Mouse (Mus musculus) hindbrain, embryonic 13.5 days (tissue): Measurements from ENCODE around the gene Tmem82. TPM values are rescaled to one million over a fixed set of nuclear protein-coding genes. Genes with fewer than 3 reads are reported as not detected.

ENCODE experiments used
- ATAC-seq: fragments of 200-750 bp; cut with Nextera tagmentation; 2 replicates; pipeline ENCODE4 v1.8.0; 2017; ENCODE audit warnings: moderate TSS enrichment; ENCODE audit not compliant: low FRiP score
- H3K27ac ChIP-seq: fragments of 300-500 bp; sonication (generic); 2 replicates; pipeline ENCODE4 v1.5.1; 2015; ENCODE audit warnings: inconsistent platforms, mild to moderate bottlenecking, moderate library complexity
- H3K27me3 ChIP-seq: fragments of 300-500 bp; sonication (generic); 2 replicates; pipeline ENCODE4 v1.6.1; 2015; ENCODE audit warnings: mild to moderate bottlenecking, inconsistent platforms
- H3K36me3 ChIP-seq: fragments of 300-500 bp; sonication (generic); 2 replicates; pipeline ENCODE4 v1.6.1; 2015; ENCODE audit warnings: mild to moderate bottlenecking, inconsistent platforms
- H3K4me1 ChIP-seq: fragments of 300-500 bp; sonication (generic); replicated peaks from 2 replicates; pipeline ENCODE4 v1.6.1; 2015; ENCODE audit warnings: inconsistent platforms
- H3K4me2 ChIP-seq: fragments of 300-500 bp; sonication (generic); 2 replicates; pipeline ENCODE4 v1.6.1; 2015; ENCODE audit warnings: inconsistent platforms, mild to moderate bottlenecking, moderate library complexity
- H3K4me3 ChIP-seq: fragments of 300-500 bp; sonication (generic); 2 replicates; pipeline ENCODE4 v1.5.1; 2015; ENCODE audit warnings: mild to moderate bottlenecking, inconsistent platforms
- H3K9ac ChIP-seq: fragments of 300-500 bp; sonication (generic); 2 replicates; pipeline ENCODE4 v1.6.1; 2015; ENCODE audit warnings: mild to moderate bottlenecking, inconsistent platforms
- H3K9me3 ChIP-seq: fragments of 300-500 bp; sonication (generic); 2 replicates; pipeline ENCODE4 v1.6.1; 2016; ENCODE audit warnings: inconsistent platforms
- WGBS: fragments of 180-500 bp; shearing (Covaris S2); methylation state at CpG from one replicate; pipeline ENCODE4 v1.1.7; 2015; 5-methylcytosine and 5-hydroxymethylcytosine counted together
- polyA plus RNA-seq: library from polyadenylated mRNA; unstranded; fragments of >200 nt; fragmentation: Nextera tagmentation; extraction: Ambion mirVana; gene quantifications from 2 replicates; pipeline ENCODE4 v1.2.1, GENCODE M21; 2015

The Tmem82 gene
- polyA plus RNA-seq, 1 experiment from 2014 or later, result 0.43 TPM

- no peak overlapping the region for H3K9ac ChIP-seq
- H3K27me3 ChIP-seq, result peaks cover 15% of the 10 kb centered on the region; the same call in 1 of the 2 replicates
- no peaks in the 10 kb centered on the region for H3K36me3 ChIP-seq
- no peaks in the 10 kb centered on the region for H3K9me3 ChIP-seq
- H3K27ac ChIP-seq, result no peak overlapping the region
- H3K4me3 ChIP-seq, result no peak overlapping the region
- H3K4me1 ChIP-seq, result peaks cover 22% of the 10 kb centered on the region
- 83% methylated on average over 4 of the region's 4 CpGs for WGBS
- H3K4me2 ChIP-seq, result no peak overlapping the region
- no peak for ATAC-seq
Measured at GRCm38 (mm10) chr4:141603921-141604320, 14.5 kb downstream of the Tmem82 start.

- WGBS, result 85% methylated on average over 11 of the region's 11 CpGs
- H3K27ac ChIP-seq, result no peak overlapping the region
- no peaks in the 10 kb centered on the region for H3K36me3 ChIP-seq
- no peak overlapping the region for H3K4me3 ChIP-seq
- no peaks in the 10 kb centered on the region for H3K9me3 ChIP-seq
- no peak for ATAC-seq
- H3K4me1 ChIP-seq, result peaks cover 34% of the 10 kb centered on the region
- peaks cover 20% of the 10 kb centered on the region; the same call in 1 of the 2 replicates for H3K27me3 ChIP-seq
- no peak overlapping the region for H3K9ac ChIP-seq
- H3K4me2 ChIP-seq, result no peak overlapping the region
Measured at GRCm38 (mm10) chr4:141602523-141603223, 15.8 kb downstream of the Tmem82 start.

GRCm38 (mm10) chr4:141601148-141601862, 17.1 kb downstream of the Tmem82 start:
- Histone ChIP-seq H3K36me3 (no peaks in the 10 kb centered on the region), H3K9ac (no peak overlapping the region), H3K4me1 (peaks cover 34% of the 10 kb centered on the region), H3K27me3 (peaks cover 20% of the 10 kb centered on the region; the same call in 1 of the 2 replicates), H3K9me3 (no peaks in the 10 kb centered on the region), H3K4me2 (no peak overlapping the region), H3K27ac (no peak overlapping the region), H3K4me3 (no peak overlapping the region)
- ATAC-seq, result no peak
- 75% methylated on average over 12 of the region's 12 CpGs for WGBS

GRCm38 (mm10) chr4:141600364-141600763, 18.1 kb downstream of the Tmem82 start:
- H3K4me2 ChIP-seq, result peak overlapping the region; percentile 85
- peak; percentile 35; the same call in 1 of the 2 replicates for ATAC-seq

DNA sequence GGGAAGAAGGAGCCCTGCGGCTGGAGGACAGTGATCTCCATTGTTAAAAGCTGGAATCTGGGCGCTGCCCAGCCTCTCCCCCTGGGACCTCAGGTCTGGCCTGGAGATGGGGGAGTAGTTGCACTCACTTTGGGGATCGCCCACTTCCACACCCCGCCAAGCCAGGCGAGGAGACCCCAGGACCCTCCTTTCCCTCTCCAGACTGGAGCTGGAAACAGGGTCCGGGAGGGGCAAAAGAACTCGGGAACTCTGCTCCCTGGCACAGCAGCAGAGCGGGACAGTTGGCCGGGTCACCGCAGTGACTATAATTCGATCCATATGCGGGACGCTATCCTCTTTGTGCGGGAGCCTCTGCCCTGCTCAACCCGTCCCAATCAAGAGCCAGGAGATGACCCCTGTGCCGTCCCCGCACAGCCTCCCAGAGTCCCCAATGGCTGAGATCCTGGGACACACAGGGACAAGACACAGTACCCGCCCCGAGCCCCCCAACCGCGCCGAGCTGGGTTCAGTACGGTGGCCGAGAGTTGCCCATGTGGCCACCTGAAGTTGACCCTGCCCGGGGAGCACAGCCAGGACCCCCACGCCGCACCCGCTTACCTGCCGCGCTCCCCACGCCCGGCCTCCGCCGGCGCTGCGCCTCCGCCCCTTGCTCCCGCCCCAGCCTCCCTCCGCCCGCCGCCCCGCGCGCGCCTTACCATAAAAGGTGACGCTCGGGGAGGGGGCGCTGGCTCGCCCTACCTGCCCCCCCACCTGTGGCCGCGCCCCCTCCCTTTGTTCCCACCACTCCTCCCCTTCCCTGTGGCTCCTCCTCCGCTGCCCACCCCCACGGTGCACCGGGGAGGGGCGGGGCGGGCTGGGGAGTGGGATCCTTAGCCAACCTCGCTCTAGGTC, 18.9 kb downstream of the Tmem82 start:
- Histone ChIP-seq H3K27ac (peak overlapping the region; percentile 27), H3K4me3 (peak overlapping the region; percentile 61), H3K9ac (peak overlapping the region; percentile 84), H3K9me3 (no peaks in the 10 kb centered on the region), H3K4me2 (peak overlapping the region; percentile 85), H3K27me3 (peaks cover 20% of the 10 kb centered on the region; the same call in 1 of the 2 replicates), H3K36me3 (peaks cover 12% of the 10 kb centered on the region; the same call in 1 of the 2 replicates), H3K4me1 (peaks cover 32% of the 10 kb centered on the region)
- WGBS, result 1% methylated on average over 50 of the region's 57 CpGs
- ATAC-seq, result peak; percentile 30

More at GRCm38 (mm10) chr4:141600364-141600763, 18.1 kb downstream of the Tmem82 start:
- no peak overlapping the region for H3K27ac ChIP-seq
- H3K27me3 ChIP-seq, result peaks cover 20% of the 10 kb centered on the region; the same call in 1 of the 2 replicates
- H3K4me1 ChIP-seq, result peaks cover 34% of the 10 kb centered on the region
- 0 out of 2 replicates have a peak, but pooled peaks cover 4% of the 10 kb centered on the region for H3K36me3 ChIP-seq
- H3K9ac ChIP-seq, result peak overlapping the region; percentile 84
- no peaks in the 10 kb centered on the region for H3K9me3 ChIP-seq
- peak overlapping the region; percentile 61 for H3K4me3 ChIP-seq
- WGBS, result 24% methylated on average over 6 of the region's 6 CpGs

- H3K27ac ChIP-seq, result peak overlapping the region; percentile 27
- H3K9me3 ChIP-seq, result no peaks in the 10 kb centered on the region
- ATAC-seq, result no peak
- H3K4me3 ChIP-seq, result peak overlapping the region; percentile 61
- H3K4me1 ChIP-seq, result peaks cover 28% of the 10 kb centered on the region
- H3K9ac ChIP-seq, result peak overlapping the region; percentile 84
- peaks cover 20% of the 10 kb centered on the region; the same call in 1 of the 2 replicates for H3K27me3 ChIP-seq
- peak overlapping the region; percentile 85 for H3K4me2 ChIP-seq
- H3K36me3 ChIP-seq, result peaks cover 18% of the 10 kb centered on the region
- whole genome bisulfite sequencing, result 1% methylated on average over 9 of the region's 9 CpGs
Measured at GRCm38 (mm10) chr4:141598894-141599250, 19.6 kb downstream of the Tmem82 start.

DNA sequence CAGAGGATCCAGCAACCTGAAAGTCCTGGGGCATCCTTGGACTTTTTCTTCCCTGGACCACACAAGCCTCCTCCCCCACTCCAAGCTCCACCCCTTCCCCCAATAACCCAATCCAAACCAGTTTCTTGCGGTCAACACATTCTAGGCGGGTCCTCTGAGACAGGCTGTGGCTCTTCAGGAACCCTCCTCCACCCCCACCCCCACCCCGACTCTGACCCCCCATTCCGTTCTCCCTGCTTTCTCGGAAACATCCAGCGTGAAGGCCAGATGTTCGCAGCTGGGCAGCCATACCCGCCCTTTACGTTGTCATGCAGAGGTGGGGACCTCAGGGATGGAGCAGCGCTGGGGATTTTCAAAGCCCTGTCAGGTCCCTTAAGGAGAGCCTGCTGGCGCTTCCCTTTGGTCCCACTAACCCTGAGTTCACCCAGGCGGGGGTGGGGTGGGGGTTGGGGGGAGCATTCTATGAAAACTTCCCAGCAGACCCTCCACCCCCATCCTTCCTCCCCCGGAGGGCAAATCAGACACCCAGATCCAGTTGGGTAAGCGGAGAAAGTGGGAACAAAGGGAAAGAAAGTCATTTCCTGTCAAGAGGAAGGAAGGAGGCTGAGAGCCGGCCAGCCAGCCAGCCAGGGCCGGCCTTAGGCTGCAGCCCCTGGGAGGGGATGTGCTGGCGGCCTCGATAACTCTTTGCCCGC, 20.1 kb downstream of the Tmem82 start:
- Histone ChIP-seq H3K4me1 (peaks cover 28% of the 10 kb centered on the region), H3K4me2 (peak overlapping the region; percentile 85), H3K27me3 (peaks cover 20% of the 10 kb centered on the region; the same call in 1 of the 2 replicates), H3K4me3 (peak overlapping the region; percentile 61), H3K27ac (peak overlapping the region; percentile 27), H3K9ac (peak overlapping the region; percentile 84), H3K9me3 (no peaks in the 10 kb centered on the region), H3K36me3 (peaks cover 18% of the 10 kb centered on the region)
- WGBS, result 0% methylated on average over 19 of the region's 19 CpGs
- no peak for ATAC-seq

GRCm38 (mm10) chr4:141596700-141597328, 21.6 kb downstream of the Tmem82 start:
- Histone ChIP-seq H3K4me3 (no peak overlapping the region), H3K9me3 (no peaks in the 10 kb centered on the region), H3K27ac (no peak overlapping the region), H3K4me1 (peaks cover 28% of the 10 kb centered on the region), H3K36me3 (peaks cover 18% of the 10 kb centered on the region), H3K27me3 (peaks cover 20% of the 10 kb centered on the region; the same call in 1 of the 2 replicates), H3K4me2 (no peak overlapping the region), H3K9ac (no peak overlapping the region)
- no peak for ATAC-seq
- WGBS, result 90% methylated on average over 8 of the region's 8 CpGs

GRCm38 (mm10) chr4:141595605-141596268, 22.7 kb downstream of the Tmem82 start:
- ATAC-seq, result no peak
- H3K4me1 ChIP-seq, result peaks cover 28% of the 10 kb centered on the region
- H3K9ac ChIP-seq, result no peak overlapping the region
- peaks cover 12% of the 10 kb centered on the region; the same call in 1 of the 2 replicates for H3K27me3 ChIP-seq
- no peak overlapping the region for H3K27ac ChIP-seq
- H3K36me3 ChIP-seq, result peaks cover 25% of the 10 kb centered on the region
- no peak overlapping the region for H3K4me3 ChIP-seq
- no peaks in the 10 kb centered on the region for H3K9me3 ChIP-seq
- H3K4me2 ChIP-seq, result no peak overlapping the region
- WGBS, result 83% methylated on average over 9 of the region's 9 CpGs

DNA sequence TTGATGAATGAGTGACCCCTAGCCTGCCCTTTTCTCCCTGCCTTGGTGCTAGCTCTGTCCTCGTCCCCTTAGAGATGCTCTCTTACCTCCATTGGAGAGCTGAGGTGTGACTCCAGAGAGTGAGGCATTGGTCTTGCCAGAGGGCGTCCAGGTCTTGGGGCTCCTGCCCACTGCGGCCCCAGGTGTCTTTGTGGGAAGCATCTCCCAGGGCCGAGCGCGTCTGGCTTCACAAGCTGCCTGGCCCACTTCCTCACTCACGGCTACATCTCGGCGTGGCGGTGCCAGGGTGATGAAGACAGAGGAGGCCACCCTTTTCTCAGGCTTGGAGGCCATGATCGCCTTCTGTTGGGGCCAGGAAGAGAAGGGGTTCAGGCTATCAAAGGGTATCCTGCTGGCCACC, 23.3 kb downstream of the Tmem82 start:
- peaks cover 28% of the 10 kb centered on the region for H3K36me3 ChIP-seq
- ATAC-seq, result no peak
- H3K4me1 ChIP-seq, result peaks cover 24% of the 10 kb centered on the region
- H3K4me2 ChIP-seq, result no peak overlapping the region
- H3K9ac ChIP-seq, result no peak overlapping the region
- H3K4me3 ChIP-seq, result no peak overlapping the region
- no peak overlapping the region for H3K27ac ChIP-seq
- H3K9me3 ChIP-seq, result no peaks in the 10 kb centered on the region
- 91% methylated on average over 11 of the region's 11 CpGs for WGBS
- H3K27me3 ChIP-seq, result peaks cover 8% of the 10 kb centered on the region; the same call in 1 of the 2 replicates
